Mouse (Mus musculus): ENCODE data around the gene Msmo1. TPM values are rescaled to one million over a fixed set of nuclear protein-coding genes. Genes with fewer than 3 reads are reported as not detected.

The Msmo1 gene
- polyA plus RNA-seq, 1 experiment from 2014 or later, result 208 TPM

GRCm38 (mm10) chr8:64692651-64693201 lies 40.9 kb downstream of the Msmo1 start, which contains the start of gene Cpe:
Gene Cpe (minus strand): TSS chr8:64693054.
- H3K4me3 ChIP-seq (ENCODE audit: low read depth, low read length), result peak within 1 kb of the TSS; percentile 67
- no peaks in the 10 kb centered on the region; the same call in 1 of the 2 replicates for H3K4me1 ChIP-seq (replicated peaks; ENCODE audit: control insufficient read depth, insufficient read depth, low read length)
- H3K9ac ChIP-seq (ENCODE audit: low read length), result peak within 1 kb of the TSS; percentile 97
- no peaks in the 10 kb centered on the region for H3K9me3 ChIP-seq (ENCODE audit: control insufficient read depth, low read length)
- H3K4me2 ChIP-seq (ENCODE audit: low read depth, low read length, severe bottlenecking), result peak within 1 kb of the TSS; percentile 58
- peak; percentile 94 for DNase-seq (ENCODE audit: low spot score)
- H3K27ac ChIP-seq (ENCODE audit: low read depth, low read length), result peak within 1 kb of the TSS; percentile 93
- no peaks in the 10 kb centered on the region for H3K27me3 ChIP-seq (ENCODE audit: control insufficient read depth, insufficient read depth, low read length)
- under 1% methylated on average over 51 of the region's 54 CpGs for WGBS
- peak; percentile 99 for ATAC-seq (replicated peaks; ENCODE audit: low FRiP score)
- no peaks in the 10 kb centered on the region for H3K36me3 ChIP-seq (ENCODE audit: control insufficient read depth, insufficient read depth, low read length)

DNA sequence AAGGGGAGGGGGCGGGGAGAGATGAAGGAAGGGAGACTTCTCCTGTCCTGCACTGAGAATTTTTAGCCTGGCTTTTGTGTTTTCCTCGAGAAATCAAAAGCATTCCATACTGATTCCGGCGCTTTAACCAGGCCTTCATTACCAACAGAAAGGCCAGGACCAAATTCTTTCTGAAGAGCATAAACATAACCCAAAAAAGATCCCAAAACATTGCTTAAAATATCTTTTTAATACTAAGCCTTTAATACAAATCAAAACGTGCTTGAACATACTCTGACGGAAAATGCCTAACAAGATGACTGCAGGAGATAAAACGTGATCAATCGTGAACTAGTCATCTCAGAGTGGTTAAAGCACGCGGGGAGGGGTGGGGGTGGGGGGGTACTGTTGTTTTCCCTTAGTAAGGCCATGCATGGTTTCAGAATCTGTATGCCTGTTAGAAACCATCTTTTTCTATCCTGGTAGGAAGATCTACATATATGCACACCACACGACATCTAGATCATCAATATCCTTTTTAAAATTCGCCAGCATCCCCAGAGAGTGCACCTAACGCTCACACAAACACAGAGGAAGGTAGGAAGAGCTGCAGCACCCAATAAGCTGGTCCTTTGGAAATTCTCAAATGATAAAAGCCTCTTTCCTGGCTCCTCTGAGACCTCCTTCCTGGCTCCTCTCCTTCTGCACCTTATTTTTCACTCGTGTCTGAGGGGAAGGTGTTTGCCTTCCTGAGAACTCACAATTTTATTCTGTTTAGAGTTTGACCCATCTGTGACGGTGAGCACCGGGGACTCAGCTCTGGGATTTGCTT lies 41.8 kb downstream of the Msmo1 start:
- H3K4me2 ChIP-seq (ENCODE audit: low read depth, low read length, severe bottlenecking), result peak overlapping the region; percentile 58
- H3K4me3 ChIP-seq (ENCODE audit: low read depth, low read length), result peak overlapping the region; percentile 67
- no peaks in the 10 kb centered on the region for H3K9me3 ChIP-seq (ENCODE audit: control insufficient read depth, low read length)
- ATAC-seq (replicated peaks; ENCODE audit: low FRiP score) (no peak), DNase-seq (ENCODE audit: low spot score) (no peak)
- H3K36me3 ChIP-seq (ENCODE audit: control insufficient read depth, insufficient read depth, low read length), result no peaks in the 10 kb centered on the region
- peak overlapping the region; percentile 93; the same call in 1 of the 2 replicates for H3K27ac ChIP-seq (ENCODE audit: low read depth, low read length)
- H3K9ac ChIP-seq (ENCODE audit: low read length), result peak overlapping the region; percentile 97
- no peaks in the 10 kb centered on the region; the same call in 1 of the 2 replicates for H3K4me1 ChIP-seq (replicated peaks; ENCODE audit: control insufficient read depth, insufficient read depth, low read length)
- 8% methylated on average over 16 of the region's 16 CpGs for WGBS
- H3K27me3 ChIP-seq (ENCODE audit: control insufficient read depth, insufficient read depth, low read length), result no peaks in the 10 kb centered on the region

DNA sequence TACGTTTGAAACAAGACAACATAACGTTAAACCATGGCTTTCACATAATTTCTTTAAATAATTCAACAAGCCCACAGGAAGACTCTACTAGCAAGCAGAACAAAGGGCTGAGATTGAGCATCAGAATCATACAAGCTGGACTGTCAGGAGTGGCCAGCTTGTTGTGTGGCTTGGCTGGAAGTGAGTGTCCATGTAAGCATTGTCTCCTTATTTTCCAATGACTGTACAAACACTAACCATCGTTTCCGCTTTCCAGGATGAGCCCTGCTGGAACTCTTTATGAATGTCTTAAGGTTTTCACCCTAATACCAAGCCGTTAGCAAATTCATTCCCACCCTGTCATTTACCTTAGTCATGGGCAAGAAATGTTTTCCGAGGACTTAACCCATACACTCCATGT lies 42.7 kb downstream of the Msmo1 start:
- H3K4me3 ChIP-seq (ENCODE audit: low read depth, low read length), result no peak overlapping the region; the same call in 1 of the 2 replicates
- H3K4me1 ChIP-seq (replicated peaks; ENCODE audit: control insufficient read depth, insufficient read depth, low read length), result no peaks in the 10 kb centered on the region; the same call in 1 of the 2 replicates
- no peaks in the 10 kb centered on the region for H3K36me3 ChIP-seq (ENCODE audit: control insufficient read depth, insufficient read depth, low read length)
- H3K9me3 ChIP-seq (ENCODE audit: control insufficient read depth, low read length), result no peaks in the 10 kb centered on the region
- H3K27ac ChIP-seq (ENCODE audit: low read depth, low read length), result no peak overlapping the region
- 82% methylated on average over 6 of the region's 6 CpGs for WGBS
- no peak overlapping the region for H3K9ac ChIP-seq (ENCODE audit: low read length)
- DNase-seq (ENCODE audit: low spot score) (no peak), ATAC-seq (replicated peaks; ENCODE audit: low FRiP score) (no peak)
- H3K4me2 ChIP-seq (ENCODE audit: low read depth, low read length, severe bottlenecking), result peak overlapping the region; percentile 58; the same call in 1 of the 2 replicates
- no peaks in the 10 kb centered on the region for H3K27me3 ChIP-seq (ENCODE audit: control insufficient read depth, insufficient read depth, low read length)

DNA sequence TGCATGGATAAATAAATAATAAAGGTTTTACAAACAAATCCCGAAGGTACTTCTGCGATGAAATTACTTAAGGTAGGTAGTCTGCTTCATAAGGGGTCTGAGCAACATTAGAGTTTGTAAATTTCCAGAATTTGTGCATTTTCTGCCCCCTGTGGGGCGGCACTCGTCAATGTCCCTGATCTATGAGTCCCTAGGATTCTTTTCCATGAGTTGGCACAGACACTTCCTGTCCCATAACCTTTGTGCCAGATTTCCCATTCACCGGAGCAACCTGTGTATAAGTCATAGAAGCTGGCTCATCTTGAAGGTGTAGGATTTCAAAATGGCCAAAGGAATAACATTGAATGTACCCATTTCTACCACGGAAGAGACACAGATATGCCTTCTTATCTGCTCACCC lies 43.3 kb downstream of the Msmo1 start:
- no peak overlapping the region for H3K4me3 ChIP-seq (ENCODE audit: low read depth, low read length)

DNA sequence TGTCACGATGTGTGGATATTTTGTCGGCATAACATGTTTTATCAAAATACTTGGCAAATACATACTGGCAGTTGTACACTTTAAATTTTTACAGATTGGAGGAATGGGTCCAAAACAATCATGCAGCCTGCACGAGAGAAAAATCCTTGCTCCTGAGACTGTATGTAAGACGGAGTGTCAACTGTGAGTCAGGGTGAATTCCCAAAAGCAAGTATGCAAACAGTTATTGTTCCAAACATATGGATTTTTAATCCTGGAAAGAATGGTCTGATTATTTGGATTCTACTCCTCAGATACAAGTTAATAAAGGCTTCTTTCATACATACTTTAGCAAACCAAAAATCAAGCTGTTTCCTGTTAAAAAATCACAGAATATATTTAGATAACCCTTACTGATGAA lies 44.9 kb downstream of the Msmo1 start:
- Histone ChIP-seq H3K9me3 (ENCODE audit: control insufficient read depth, low read length) (no peaks in the 10 kb centered on the region), H3K9ac (ENCODE audit: low read length) (no peak overlapping the region), H3K27ac (ENCODE audit: low read depth, low read length) (no peak overlapping the region), H3K27me3 (ENCODE audit: control insufficient read depth, insufficient read depth, low read length) (no peaks in the 10 kb centered on the region), H3K36me3 (ENCODE audit: control insufficient read depth, insufficient read depth, low read length) (no peaks in the 10 kb centered on the region), H3K4me2 (ENCODE audit: low read depth, low read length, severe bottlenecking) (no peak overlapping the region), H3K4me1 (replicated peaks; ENCODE audit: control insufficient read depth, insufficient read depth, low read length) (no peaks in the 10 kb centered on the region; the same call in 1 of the 2 replicates), H3K4me3 (ENCODE audit: low read depth, low read length) (no peak overlapping the region)
- WGBS, result 78% methylated on average over 4 of the region's 4 CpGs
- DNase-seq (ENCODE audit: low spot score), result no peak
- ATAC-seq (replicated peaks; ENCODE audit: low FRiP score), result no peak

More for the DNA sequence above, 43.3 kb downstream of the Msmo1 start:
- Histone ChIP-seq H3K27ac (ENCODE audit: low read depth, low read length) (no peak overlapping the region), H3K27me3 (ENCODE audit: control insufficient read depth, insufficient read depth, low read length) (no peaks in the 10 kb centered on the region), H3K4me2 (ENCODE audit: low read depth, low read length, severe bottlenecking) (no peak overlapping the region), H3K9ac (ENCODE audit: low read length) (no peak overlapping the region), H3K4me1 (replicated peaks; ENCODE audit: control insufficient read depth, insufficient read depth, low read length) (no peaks in the 10 kb centered on the region; the same call in 1 of the 2 replicates), H3K9me3 (ENCODE audit: control insufficient read depth, low read length) (no peaks in the 10 kb centered on the region), H3K36me3 (ENCODE audit: control insufficient read depth, insufficient read depth, low read length) (no peaks in the 10 kb centered on the region)
- ATAC-seq (replicated peaks; ENCODE audit: low FRiP score), result no peak
- WGBS, result 79% methylated on average over 6 of the region's 6 CpGs
- no peak for DNase-seq (ENCODE audit: low spot score)

- no peak overlapping the region for H3K9ac ChIP-seq (ENCODE audit: low read length)
- H3K4me2 ChIP-seq (ENCODE audit: low read depth, low read length, severe bottlenecking), result no peak overlapping the region
- no peak for DNase-seq (ENCODE audit: low spot score)
- H3K4me3 ChIP-seq (ENCODE audit: low read depth, low read length), result no peak overlapping the region
- H3K9me3 ChIP-seq (ENCODE audit: control insufficient read depth, low read length), result no peaks in the 10 kb centered on the region
- no peak for ATAC-seq (replicated peaks; ENCODE audit: low FRiP score)
- H3K36me3 ChIP-seq (ENCODE audit: control insufficient read depth, insufficient read depth, low read length), result no peaks in the 10 kb centered on the region
- no peak overlapping the region for H3K27ac ChIP-seq (ENCODE audit: low read depth, low read length)
- no peaks in the 10 kb centered on the region for H3K27me3 ChIP-seq (ENCODE audit: control insufficient read depth, insufficient read depth, low read length)
- H3K4me1 ChIP-seq (replicated peaks; ENCODE audit: control insufficient read depth, insufficient read depth, low read length), result no peaks in the 10 kb centered on the region; the same call in 1 of the 2 replicates
- WGBS, result 84% methylated on average over 3 of the region's 3 CpGs
These were observed 45.4 kb downstream of the Msmo1 start for GRCm38 (mm10) chr8:64688161-64688560.

DNA sequence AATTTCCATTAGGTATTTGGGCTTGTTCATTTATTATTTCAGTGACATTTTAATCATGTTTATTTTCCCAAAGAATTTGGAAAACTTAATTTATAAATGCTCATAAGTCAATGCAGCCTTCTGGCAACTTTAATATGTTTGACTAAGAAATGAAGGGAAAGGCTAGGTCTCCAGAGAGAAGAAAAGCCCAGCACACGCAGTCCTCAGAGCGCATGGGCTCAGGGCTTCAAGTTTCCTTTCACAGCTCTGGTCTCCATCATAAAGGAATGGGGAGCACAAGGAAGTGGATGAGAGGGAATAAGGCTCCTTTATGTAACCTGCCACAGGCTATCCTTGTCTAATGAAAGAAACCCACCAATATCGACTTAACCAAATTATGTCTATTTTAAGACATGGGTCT lies 51.1 kb downstream of the Msmo1 start:
- no peak for DNase-seq (ENCODE audit: low spot score)
- H3K9me3 ChIP-seq (ENCODE audit: control insufficient read depth, low read length), result no peaks in the 10 kb centered on the region
- no peaks in the 10 kb centered on the region for H3K36me3 ChIP-seq (ENCODE audit: control insufficient read depth, insufficient read depth, low read length)
- no peaks in the 10 kb centered on the region for H3K27me3 ChIP-seq (ENCODE audit: control insufficient read depth, insufficient read depth, low read length)
- H3K4me2 ChIP-seq (ENCODE audit: low read depth, low read length, severe bottlenecking), result no peak overlapping the region
- H3K4me3 ChIP-seq (ENCODE audit: low read depth, low read length), result no peak overlapping the region
- H3K9ac ChIP-seq (ENCODE audit: low read length), result no peak overlapping the region
- no peaks in the 10 kb centered on the region; the same call in 1 of the 2 replicates for H3K4me1 ChIP-seq (replicated peaks; ENCODE audit: control insufficient read depth, insufficient read depth, low read length)
- no peak overlapping the region for H3K27ac ChIP-seq (ENCODE audit: low read depth, low read length)
- no peak for ATAC-seq (replicated peaks; ENCODE audit: low FRiP score)
- 89% methylated on average over 3 of the region's 3 CpGs for WGBS

DNA sequence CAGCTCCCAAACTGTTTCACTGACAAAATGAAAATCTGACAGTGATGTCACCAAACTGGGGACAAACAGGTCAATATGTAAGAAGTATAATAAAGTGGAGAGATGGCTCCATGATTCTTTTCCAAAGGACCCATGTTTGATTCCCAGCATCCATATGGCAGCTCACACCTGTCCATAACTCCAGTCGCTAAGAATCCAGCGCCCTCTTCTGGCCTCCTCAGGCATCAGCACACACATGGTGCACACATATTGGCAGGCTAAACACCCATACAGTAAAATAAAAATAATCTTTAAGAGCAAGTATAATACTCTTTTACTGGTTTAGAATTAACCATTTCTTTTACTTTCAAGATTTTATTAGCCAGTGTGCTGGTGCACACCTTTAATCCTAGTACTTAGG lies 57.2 kb downstream of the Msmo1 start:
- no peak for DNase-seq (ENCODE audit: low spot score)
- Histone ChIP-seq H3K4me2 (ENCODE audit: low read depth, low read length, severe bottlenecking) (no peak overlapping the region), H3K27me3 (ENCODE audit: control insufficient read depth, insufficient read depth, low read length) (no peaks in the 10 kb centered on the region), H3K36me3 (ENCODE audit: control insufficient read depth, insufficient read depth, low read length) (no peaks in the 10 kb centered on the region), H3K4me3 (ENCODE audit: low read depth, low read length) (no peak overlapping the region), H3K27ac (ENCODE audit: low read depth, low read length) (no peak overlapping the region), H3K9ac (ENCODE audit: low read length) (no peak overlapping the region), H3K4me1 (replicated peaks; ENCODE audit: control insufficient read depth, insufficient read depth, low read length) (no peaks in the 10 kb centered on the region), H3K9me3 (ENCODE audit: control insufficient read depth, low read length) (no peaks in the 10 kb centered on the region; the same call in 1 of the 2 replicates)
- ATAC-seq (replicated peaks; ENCODE audit: low FRiP score), result no peak
- WGBS, result 76% methylated on average over 2 of the region's 2 CpGs
